Mouse (Mus musculus) CH12.LX (cell line): Measurements from ENCODE around the gene Mllt10. TPM values are rescaled to one million over a fixed set of nuclear protein-coding genes. Genes with fewer than 3 reads are reported as not detected.
A peak's percentile ranks its signal among the peaks of the same experiment; 100 is the strongest.

Experiments used
- DNase-seq: peaks from one replicate; pipeline ENCODE4 v3.0.0-alpha.2; 2013; ENCODE audit errors: extremely low read depth
- H3K27ac ChIP-seq: 2 replicates; pipeline ENCODE4 v1.5.1; 2012; ENCODE audit warnings: low read depth, mild to moderate bottlenecking, control low read depth, moderate library complexity; ENCODE audit not compliant: insufficient read depth
- H3K27me3 ChIP-seq: replicated peaks from 2 replicates; pipeline ENCODE3; 2012; ENCODE audit warnings: inconsistent platforms
- H3K36me3 ChIP-seq, 2 experiments: replicated peaks in 1 of 2; 2 replicates each; pipeline versions ENCODE3 to v1.6.1; 2012; ENCODE audit warnings: inconsistent platforms in 1 of 2, low read length in 1 of 2, mild to moderate bottlenecking in 1 of 2, mixed read lengths in 1 of 2, moderate library complexity in 1 of 2; ENCODE audit not compliant: control insufficient read depth in 1 of 2, insufficient read depth in 1 of 2
- H3K4me1 ChIP-seq, 2 experiments: 2 replicates each; pipeline ENCODE4 v1.6.1; 2012; ENCODE audit warnings: inconsistent platforms in 1 of 2, moderate library complexity in 1 of 2; ENCODE audit not compliant: insufficient read depth in 2 of 2, control insufficient read depth in 1 of 2
- H3K4me2 ChIP-seq: 2 replicates; pipeline ENCODE4 v1.6.1; 2012; ENCODE audit warnings: low read depth, mild to moderate bottlenecking, control low read depth; ENCODE audit not compliant: poor library complexity, insufficient read depth, severe bottlenecking
- H3K4me3 ChIP-seq, 3 experiments: fragments of 150-350 bp in 1 of 3; sonication (generic) in 1 of 3; replicated peaks in 1 of 3; 2 replicates each; pipeline versions ENCODE3 to v1.5.1; 2011 to 2012; ENCODE audit warnings: low read depth in 2 of 3, low read length in 2 of 3, mild to moderate bottlenecking in 2 of 3, moderate library complexity in 2 of 3, control low read depth in 1 of 3, improper control_type of control experiment in 1 of 3, inconsistent platforms in 1 of 3, mixed read lengths in 1 of 3; ENCODE audit not compliant: poor library complexity in 1 of 3
- H3K79me2 ChIP-seq: replicated peaks from 2 replicates; pipeline ENCODE4 v1.6.1; 2012; ENCODE audit warnings: mild to moderate bottlenecking, moderate library complexity; ENCODE audit not compliant: control insufficient read depth, poor library complexity, insufficient read depth, severe bottlenecking; ENCODE audit errors: extremely low read depth
- H3K9ac ChIP-seq: 2 replicates; pipeline ENCODE4 v1.6.1; 2012; ENCODE audit warnings: low read depth, mild to moderate bottlenecking, control low read depth, moderate library complexity; ENCODE audit not compliant: insufficient read depth
- H3K9me3 ChIP-seq: replicated peaks from 2 replicates; pipeline ENCODE3; 2012; ENCODE audit warnings: low read length, inconsistent platforms, mixed read lengths
- BHLHE40 ChIP-seq: IDR thresholded peaks from 2 replicates; pipeline ENCODE4 v1.6.1; 2011; ENCODE audit warnings: mild to moderate bottlenecking, low read depth, low read length, improper control_type of control experiment
- CHD2 ChIP-seq: IDR thresholded peaks from 2 replicates; pipeline ENCODE4 v1.6.1; 2011; ENCODE audit warnings: low read length, improper control_type of control experiment
- E2F4 ChIP-seq: IDR thresholded peaks from 2 replicates; pipeline ENCODE4 v1.6.1; 2011; ENCODE audit warnings: low read depth, low read length, improper control_type of control experiment; ENCODE audit not compliant: insufficient replicate concordance
- ELF1 ChIP-seq: IDR thresholded peaks from 2 replicates; pipeline ENCODE4 v1.6.1; 2014; ENCODE audit warnings: low read depth, mild to moderate bottlenecking, inconsistent platforms, low read length, improper control_type of control experiment
- ETS1 ChIP-seq: conservative IDR thresholded peaks from 2 replicates; pipeline ENCODE4 v1.6.1; 2012; ENCODE audit warnings: low read depth, mild to moderate bottlenecking, inconsistent platforms, low read length, improper control_type of control experiment, moderate library complexity
- GABPA ChIP-seq: IDR thresholded peaks from 2 replicates; pipeline ENCODE4 v1.6.1; 2012; ENCODE audit warnings: low read depth, low read length, improper control_type of control experiment, inconsistent platforms; ENCODE audit not compliant: insufficient replicate concordance
- HCFC1 ChIP-seq: IDR thresholded peaks from 2 replicates; pipeline ENCODE4 v1.6.1; 2012; ENCODE audit warnings: low read depth, mild to moderate bottlenecking, inconsistent platforms, low read length, improper control_type of control experiment
- IRF4 ChIP-seq: IDR thresholded peaks from 2 replicates; pipeline ENCODE4 v1.6.1; 2014; ENCODE audit warnings: low read depth, mild to moderate bottlenecking, inconsistent platforms, low read length, improper control_type of control experiment
- JUN ChIP-seq: IDR thresholded peaks from 2 replicates; pipeline ENCODE4 v1.6.1; 2011; ENCODE audit warnings: low read depth, mild to moderate bottlenecking, low read length, improper control_type of control experiment, moderate library complexity; ENCODE audit not compliant: insufficient read depth
- JUND ChIP-seq: conservative IDR thresholded peaks from 2 replicates; pipeline ENCODE4 v1.6.1; 2011; ENCODE audit warnings: low read depth, low read length, improper control_type of control experiment
- KAT2A ChIP-seq: IDR thresholded peaks from 2 replicates; pipeline ENCODE4 v1.6.1; 2012; ENCODE audit warnings: low read length, improper control_type of control experiment, inconsistent platforms; ENCODE audit not compliant: insufficient replicate concordance
- MAFK ChIP-seq: IDR thresholded peaks from 2 replicates; pipeline ENCODE4 v1.6.1; 2011; ENCODE audit warnings: low read length, improper control_type of control experiment; ENCODE audit not compliant: insufficient replicate concordance
- MAZ ChIP-seq: IDR thresholded peaks from 2 replicates; pipeline ENCODE4 v1.6.1; 2012; ENCODE audit warnings: low read depth, mild to moderate bottlenecking, inconsistent platforms, low read length, improper control_type of control experiment, moderate library complexity
- MEF2A ChIP-seq: IDR thresholded peaks from 2 replicates; pipeline ENCODE4 v1.6.1; 2014; ENCODE audit warnings: low read depth, mild to moderate bottlenecking, inconsistent platforms, low read length, improper control_type of control experiment, borderline replicate concordance
- MXI1 ChIP-seq: IDR thresholded peaks from 2 replicates; pipeline ENCODE4 v1.6.1; 2011; ENCODE audit warnings: mild to moderate bottlenecking, low read depth, low read length, improper control_type of control experiment
- NELFE ChIP-seq: IDR thresholded peaks from 2 replicates; pipeline ENCODE4 v1.6.1; 2011; ENCODE audit warnings: low read depth, low read length, improper control_type of control experiment
- POLR2A ChIP-seq: IDR thresholded peaks from 2 replicates; pipeline ENCODE4 v1.6.1; 2011; ENCODE audit warnings: low read depth, mild to moderate bottlenecking, improper control_type of control experiment, low read length
- POLR2AphosphoS2 ChIP-seq: IDR thresholded peaks from 2 replicates; pipeline ENCODE4 v1.6.1; 2011; ENCODE audit warnings: low read depth, low read length, improper control_type of control experiment
- RAD21 ChIP-seq: IDR thresholded peaks from 2 replicates; pipeline ENCODE4 v1.6.1; 2011; ENCODE audit warnings: low read depth, mild to moderate bottlenecking, low read length, improper control_type of control experiment, moderate library complexity
- RCOR1 ChIP-seq: conservative IDR thresholded peaks from 2 replicates; pipeline ENCODE4 v1.6.1; 2012; ENCODE audit warnings: low read depth, mild to moderate bottlenecking, inconsistent platforms, low read length, improper control_type of control experiment
- SIN3A ChIP-seq: IDR thresholded peaks from 2 replicates; pipeline ENCODE4 v1.6.1; 2012; ENCODE audit warnings: low read length, improper control_type of control experiment, inconsistent platforms
- TCF12 ChIP-seq: IDR thresholded peaks from 2 replicates; pipeline ENCODE4 v1.6.1; 2014; ENCODE audit warnings: low read depth, mild to moderate bottlenecking, inconsistent platforms, low read length, improper control_type of control experiment
- USF2 ChIP-seq: conservative IDR thresholded peaks from 2 replicates; pipeline ENCODE4 v1.6.1; 2011; ENCODE audit warnings: low read depth, low read length, improper control_type of control experiment
- ZC3H11A ChIP-seq: IDR thresholded peaks from 2 replicates; pipeline ENCODE4 v1.6.1; 2012; ENCODE audit warnings: low read depth, mild to moderate bottlenecking, inconsistent platforms, low read length, improper control_type of control experiment
- ZNF384 ChIP-seq: IDR thresholded peaks from 2 replicates; pipeline ENCODE4 v1.6.1; 2012; ENCODE audit warnings: low read depth, low read length, improper control_type of control experiment, inconsistent platforms
- dilution Hi-C: fragments of 300-500 bp; cut with MboI; formaldehyde crosslinking; loops from 2 replicates; pipeline ENCODE4 v1.14.3; 2020; ENCODE audit warnings: low sequenced_read_pairs; ENCODE audit not compliant: extremely low pct_unique_long_range_greater_than_20kb, extremely low pct_ligation_motif_present
- in situ Hi-C: fragments of 300-500 bp; cut with MboI; formaldehyde crosslinking; loops from 3 replicates; pipeline ENCODE4 v1.14.3; 2019; ENCODE audit warnings: low sequenced_read_pairs, low pct_ligation_motif_present, low pct_unique_long_range_greater_than_20kb, mixed read lengths
- polyA plus RNA-seq: library from polyadenylated mRNA; unstranded; fragments of >175 nt; gene quantifications from 2 replicates; pipeline ENCODE4 v1.2.1, GENCODE M21; 2012; ENCODE audit warnings: low read depth; ENCODE audit not compliant: insufficient read length
- total RNA-seq, 2 experiments: library from RNA; depleted of rRNA; stranded (reverse); fragments of 300-350 nt in 1 of 2; fragments of >200 nt in 1 of 2; gene quantifications; 2 replicates each; pipeline ENCODE4 v1.2.3; 2012 to 2014

The Mllt10 gene
- total and polyA plus RNA-seq, 3 experiments: 22.0 to 39.2 (median 27.2) TPM

GRCm38 (mm10) chr2:18028140-18029021, 26.7 kb upstream of the Mllt10 start:
- dilution Hi-C loops: no loop called here
- Histone ChIP-seq H3K36me3 (no peaks in the 10 kb centered on the region), H3K9me3 (no peaks in the 10 kb centered on the region), H3K27ac (peak overlapping the region; percentile 37; the same call in 1 of the 2 replicates), H3K4me2 (peak overlapping the region; percentile 52), H3K4me3 (peak overlapping the region; percentile 68 to 70 (median 68)), H3K79me2 (no peaks in the 10 kb centered on the region), H3K27me3 (no peaks in the 10 kb centered on the region), H3K4me1 (peaks cover 4 to 17% of the 10 kb centered on the region in 2 experiments), H3K9ac (peak overlapping the region; percentile 76)
- peak; percentile 24 for DNase-seq
- in situ Hi-C loops: loop anchor here (5.0 to 25.0 kb wide), 3 partner anchors 179 to 659 kb away; partner anchors contain the start of genes Bmi1 and Spag6
- TF ChIP-seq CHD2: peak; percentile 88
- TF ChIP-seq JUND: no peak
- no peak for TF ChIP-seq MAZ
- no peak for TF ChIP-seq IRF4
- TF ChIP-seq GABPA: no peak
- TF ChIP-seq MXI1: no peak
- no peak; the same call in none of the 2 replicates for TF ChIP-seq RAD21
- TF ChIP-seq POLR2A: peak; percentile 32; the same call in 1 of the 2 replicates
- 0 out of 2 replicates have a peak, but pooled peaks have one; percentile 34 for TF ChIP-seq TCF12
- TF ChIP-seq POLR2AphosphoS2: no peak
- no peak for TF ChIP-seq E2F4
- TF ChIP-seq RCOR1: no peak
- TF ChIP-seq BHLHE40: peak; percentile 66
- no peak for TF ChIP-seq ETS1
- no peak for TF ChIP-seq MEF2A
- no peak for TF ChIP-seq JUN
- TF ChIP-seq NELFE: 0 out of 2 replicates have a peak, but pooled peaks have one; percentile 29
- TF ChIP-seq HCFC1: no peak
- no peak for TF ChIP-seq MAFK
- no peak for TF ChIP-seq KAT2A
- peak; percentile 14; the same call in 1 of the 2 replicates for TF ChIP-seq SIN3A
- TF ChIP-seq ELF1: no peak
- TF ChIP-seq ZC3H11A: no peak
- TF ChIP-seq USF2: no peak
- TF ChIP-seq ZNF384: no peak
